Mouse (Mus musculus) right cerebral cortex, postnatal 14 days (tissue): ENCODE data around the gene Fkbp10.
A peak's percentile ranks its signal among the peaks of the same experiment; 100 is the strongest.

ENCODE experiments used
- DNase-seq: peaks from one replicate; pipeline ENCODE4 v3.0.0; 2022

Gene Fkbp10

DNA sequence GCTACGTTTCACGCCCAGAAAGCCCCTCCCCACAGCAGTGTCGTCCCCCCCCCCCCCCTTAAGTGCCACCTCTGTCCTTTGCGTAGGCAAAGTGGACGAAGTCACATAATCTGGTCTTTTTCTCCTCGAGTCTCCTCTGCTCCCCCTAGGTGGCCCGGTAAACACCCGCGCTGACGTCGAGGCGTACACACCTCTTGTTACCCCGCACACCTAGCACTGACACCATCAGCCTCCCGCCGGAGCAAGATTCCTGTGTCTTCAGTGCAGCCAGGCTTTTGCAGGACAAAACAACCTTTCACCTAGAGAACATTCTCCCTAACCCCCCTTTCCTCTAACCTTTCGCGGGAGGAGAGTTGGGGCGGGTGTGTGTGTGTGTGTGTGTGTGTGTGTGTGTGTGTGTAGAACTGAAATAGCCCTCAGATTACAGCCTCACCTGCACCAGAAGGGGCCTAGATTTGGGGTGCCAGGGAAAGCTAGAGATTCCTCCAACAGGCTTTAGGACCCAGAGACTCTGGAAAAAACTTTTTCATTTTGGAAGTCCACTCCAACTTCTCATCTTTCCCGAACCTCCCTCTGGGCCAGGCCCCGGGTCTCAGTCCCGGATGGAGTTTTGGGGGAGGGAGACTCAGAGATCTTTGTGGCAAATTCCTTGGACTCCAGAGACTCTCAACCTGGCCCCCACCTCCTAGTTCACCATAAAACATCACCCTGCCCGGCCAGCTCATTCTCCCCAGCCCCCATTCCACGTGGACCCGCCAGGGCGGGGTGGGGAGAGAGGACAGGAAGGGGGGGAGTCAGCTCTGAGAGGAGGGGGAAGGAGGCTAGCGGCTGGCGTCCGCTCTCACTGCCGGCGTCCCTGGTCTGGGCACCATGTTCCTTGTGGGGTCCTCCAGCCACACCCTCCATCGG lies at the start of gene Fkbp10:
Gene Fkbp10 (plus strand): TSS at position 784 of the 909 bp plus-strand sequence.
- DNase-seq, result no peak

DNA sequence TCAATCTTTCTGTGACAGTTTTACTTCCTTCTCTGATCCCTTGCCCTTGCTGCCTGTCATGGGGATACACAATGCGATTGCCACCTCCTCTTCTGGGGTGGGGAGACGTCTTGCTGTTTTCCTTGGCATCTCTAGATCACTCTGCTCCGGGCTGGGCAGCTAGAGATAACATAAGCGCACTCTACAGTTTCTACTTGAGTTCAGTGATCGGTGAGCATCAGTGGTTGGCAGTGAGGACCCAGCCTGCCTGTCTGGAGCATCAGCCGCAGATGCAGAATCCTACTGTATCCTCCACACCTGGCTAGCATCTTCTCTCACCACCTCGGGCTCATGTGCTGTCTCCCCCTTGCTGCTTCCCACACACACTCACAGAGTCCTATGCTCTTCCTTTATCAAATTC lies 46.4 kb upstream of the Fkbp10 start:
- no peak for DNase-seq

DNA sequence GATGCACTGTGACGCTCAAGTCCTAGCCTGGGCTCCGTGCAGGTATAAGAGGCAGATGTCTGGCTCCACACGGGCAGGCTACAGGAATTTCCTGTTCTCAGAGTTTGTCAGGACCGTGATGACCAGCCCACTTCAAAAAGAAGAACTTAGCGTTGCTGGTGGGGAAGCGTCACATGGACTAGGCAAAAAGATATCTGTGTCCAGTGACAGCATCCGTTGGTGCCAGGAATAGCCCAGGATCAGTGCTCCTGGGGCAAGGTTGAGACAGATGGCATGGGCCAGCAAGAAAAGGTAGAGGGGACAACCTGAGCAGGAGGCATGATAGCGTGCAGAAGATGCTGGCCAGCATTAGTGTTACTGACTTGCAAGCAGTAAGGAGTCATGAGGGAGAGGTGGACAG lies 45.7 kb upstream of the Fkbp10 start:
- no peak for DNase-seq

DNA sequence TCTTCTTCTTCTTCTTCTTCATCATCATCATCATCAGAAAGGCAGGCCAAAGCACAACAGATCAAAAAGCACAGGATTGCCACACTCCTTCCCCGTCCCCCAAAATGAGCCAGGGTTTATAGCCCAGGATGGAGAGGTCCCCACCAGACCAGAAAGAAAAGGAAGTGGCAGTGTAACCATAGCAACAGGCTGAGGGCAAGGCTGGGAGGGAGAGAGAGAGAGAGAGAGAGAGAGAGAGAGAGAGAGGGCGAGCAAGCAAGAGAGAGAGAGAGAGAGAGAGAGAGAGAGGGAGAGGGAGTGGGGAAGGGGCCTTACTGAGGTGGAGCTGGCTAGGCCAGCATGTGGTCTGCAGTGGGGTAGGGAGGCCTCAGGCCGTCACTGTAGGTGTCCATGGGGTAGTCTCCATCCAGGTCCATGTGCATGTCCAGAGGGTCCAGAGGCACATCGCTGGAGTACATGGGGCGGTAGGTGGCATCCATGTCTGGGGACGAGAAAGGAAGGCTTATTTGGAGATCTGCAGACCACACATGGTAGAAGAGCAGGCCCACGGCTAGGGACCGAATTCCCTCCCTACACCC lies 43.4 kb upstream of the Fkbp10 start:
- DNase-seq, result no peak

DNA sequence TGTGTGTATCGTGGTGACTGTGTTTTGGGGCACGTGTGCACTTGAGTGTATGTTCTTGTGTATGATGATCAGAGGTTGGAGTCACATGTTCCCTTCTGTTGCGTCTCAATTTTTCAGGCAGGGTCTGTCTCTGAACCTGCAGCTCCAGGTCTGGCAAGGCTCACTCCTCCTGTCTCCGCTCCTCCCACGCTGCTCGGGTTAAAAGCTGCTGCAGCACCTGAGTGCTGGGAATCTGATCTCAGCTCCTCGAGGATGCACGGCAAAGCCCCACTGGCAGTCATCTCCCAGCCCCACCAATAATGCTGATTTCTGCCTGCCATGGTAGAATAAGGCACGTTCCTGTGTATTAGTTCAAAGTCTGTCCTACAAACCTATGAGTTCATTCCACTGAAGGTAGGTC lies 40.4 kb upstream of the Fkbp10 start:
- no peak for DNase-seq

DNA sequence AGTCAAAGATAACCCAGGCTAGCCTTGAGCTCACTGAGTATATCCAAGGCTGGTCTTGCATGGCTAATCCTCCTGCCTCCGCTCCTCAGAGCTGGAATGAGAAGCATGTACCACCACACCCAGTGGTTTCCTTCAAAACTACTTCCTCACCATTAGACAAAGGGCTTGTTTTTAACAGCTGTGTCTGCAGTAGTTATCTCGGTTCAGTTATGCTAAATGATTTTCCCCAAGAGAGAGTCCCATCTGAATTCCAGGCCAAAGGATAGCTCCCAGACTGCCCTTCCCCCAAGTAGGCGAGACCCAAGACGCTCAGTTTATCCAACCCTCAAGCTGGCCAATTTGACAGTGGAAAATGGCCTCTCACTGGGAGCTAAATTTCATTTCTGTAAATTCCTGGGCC lies 39.5 kb upstream of the Fkbp10 start:
- no peak for DNase-seq

DNA sequence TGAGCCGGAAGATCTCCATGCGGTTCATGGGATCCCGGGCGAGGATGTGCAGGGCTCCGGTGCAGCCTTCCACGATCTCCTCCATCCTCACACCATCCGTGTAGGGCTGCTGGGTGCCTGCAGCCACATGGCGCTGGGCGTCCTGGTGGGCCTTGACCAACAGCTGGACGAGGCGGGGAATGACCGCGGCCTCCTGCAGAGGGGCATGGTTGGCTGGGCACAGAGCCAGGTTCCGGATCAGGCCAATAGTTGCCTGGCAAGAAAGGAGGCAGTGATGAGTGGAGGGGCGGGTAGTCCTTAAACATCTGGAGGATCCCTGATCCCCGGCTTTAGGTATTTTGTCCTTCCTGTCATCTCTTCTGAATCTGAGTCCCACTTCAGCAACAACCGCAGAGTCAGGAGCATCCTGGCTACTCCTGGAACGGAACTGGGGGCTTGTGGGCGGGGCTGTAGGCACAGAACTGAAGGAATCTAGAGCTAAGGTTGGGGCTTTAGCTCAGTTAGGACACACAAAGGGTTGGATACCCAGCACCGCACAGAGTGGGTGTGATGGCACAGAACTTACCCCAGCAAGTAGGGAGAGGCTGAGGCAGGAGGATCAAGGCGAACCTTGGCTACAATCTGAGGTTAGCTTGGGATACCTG lies 38.6 kb upstream of the Fkbp10 start:
- DNase-seq, result no peak

DNA sequence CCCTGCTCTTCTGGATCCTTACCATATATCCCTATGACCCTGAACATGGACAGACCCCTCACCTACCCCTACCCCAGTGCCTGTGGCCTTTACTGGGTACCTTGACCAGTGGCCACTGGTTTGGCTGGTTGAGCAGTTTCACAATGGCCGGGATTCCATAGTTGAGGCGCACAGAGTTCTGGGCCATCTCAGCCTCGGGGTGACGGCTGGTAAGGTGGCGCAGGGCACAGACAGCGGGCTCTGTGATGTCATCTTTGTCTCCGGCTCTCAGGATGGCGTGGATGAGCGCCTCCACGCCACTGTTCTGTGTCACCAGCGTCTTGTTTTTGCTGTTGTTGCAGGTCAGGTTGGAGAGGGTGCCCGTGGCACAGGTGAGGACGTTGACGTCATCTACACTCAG lies 37.5 kb upstream of the Fkbp10 start:
- DNase-seq, result no peak

DNA sequence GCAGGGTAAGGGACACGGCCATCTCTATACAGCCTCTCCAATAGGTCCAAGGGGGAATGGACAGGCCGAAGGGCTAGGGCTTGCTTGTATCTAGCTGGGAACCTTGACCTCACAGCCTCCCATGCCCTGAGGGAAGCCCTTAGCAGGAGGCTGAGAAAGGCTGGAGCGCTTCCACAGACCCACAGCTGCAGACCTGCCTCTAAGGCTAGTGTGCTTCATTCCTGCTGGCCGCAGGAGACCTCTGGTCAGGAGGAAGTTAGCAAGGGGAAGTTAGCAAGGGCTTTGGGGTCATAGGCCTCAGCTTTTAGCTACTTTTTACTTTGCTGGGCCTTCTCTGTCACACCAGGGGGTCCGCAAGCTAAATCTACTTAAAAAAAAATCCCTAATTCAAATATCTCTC lies 37.1 kb upstream of the Fkbp10 start:
- DNase-seq, result no peak

DNA sequence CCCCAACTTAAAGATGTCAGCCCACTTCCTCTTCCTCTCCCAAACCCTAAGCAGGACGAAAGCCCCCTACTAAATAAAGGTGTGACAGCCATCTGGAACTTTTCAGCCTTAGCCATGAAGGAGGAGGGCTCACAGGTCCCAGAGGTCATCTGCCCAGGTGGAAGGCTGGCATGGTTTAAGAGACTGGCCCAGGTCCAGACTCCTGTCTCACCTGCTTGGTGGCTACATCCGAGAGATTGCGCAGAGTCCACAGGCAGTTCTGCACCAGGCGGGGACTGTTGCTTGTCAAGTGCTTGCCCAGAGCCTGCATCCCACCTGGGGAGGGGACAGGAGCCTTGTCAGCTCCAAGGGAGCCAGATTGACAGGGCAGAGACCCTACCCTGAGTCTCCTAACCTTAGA lies 36.2 kb upstream of the Fkbp10 start:
- DNase-seq, result no peak

DNA sequence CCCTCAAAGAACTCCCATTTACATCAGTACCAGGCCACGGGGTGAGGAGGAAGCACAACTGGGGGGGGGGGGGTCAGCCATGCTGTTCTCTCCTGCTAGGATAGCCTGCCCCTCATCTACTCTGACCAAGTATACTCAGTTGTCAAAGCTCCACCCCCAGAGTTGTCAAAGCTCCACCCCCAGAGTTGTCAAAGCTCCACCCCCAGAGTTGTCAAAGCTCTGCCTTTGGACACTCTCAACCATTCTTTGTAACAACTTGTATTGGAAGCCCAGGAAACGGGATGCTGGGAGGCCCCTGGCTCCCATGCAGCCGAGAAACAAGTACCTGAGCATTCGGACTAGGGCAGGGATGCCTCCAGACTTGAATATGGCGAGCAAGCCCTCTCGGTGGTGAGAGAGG lies 32.8 kb upstream of the Fkbp10 start:
- no peak for DNase-seq

DNA sequence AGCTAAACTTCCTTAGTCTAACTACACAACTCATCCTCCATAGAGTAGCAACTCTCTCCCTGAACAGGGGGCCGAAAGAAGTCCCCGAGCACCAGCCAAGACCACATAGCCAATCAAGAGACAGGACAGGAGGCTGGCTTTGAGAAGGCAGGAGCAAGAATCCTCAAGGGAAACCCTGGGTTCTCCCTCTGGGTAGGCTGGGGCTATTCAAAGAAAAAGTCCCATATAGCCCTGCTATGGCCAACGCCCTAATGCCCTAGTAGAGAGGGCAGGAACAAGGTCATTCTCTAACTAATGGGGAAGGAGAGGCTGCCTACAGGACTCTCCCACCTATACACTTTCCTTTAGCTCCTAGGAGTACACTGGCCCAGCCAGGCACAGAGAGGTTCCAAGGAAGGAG lies 30.5 kb upstream of the Fkbp10 start:
- DNase-seq, result no peak

DNA sequence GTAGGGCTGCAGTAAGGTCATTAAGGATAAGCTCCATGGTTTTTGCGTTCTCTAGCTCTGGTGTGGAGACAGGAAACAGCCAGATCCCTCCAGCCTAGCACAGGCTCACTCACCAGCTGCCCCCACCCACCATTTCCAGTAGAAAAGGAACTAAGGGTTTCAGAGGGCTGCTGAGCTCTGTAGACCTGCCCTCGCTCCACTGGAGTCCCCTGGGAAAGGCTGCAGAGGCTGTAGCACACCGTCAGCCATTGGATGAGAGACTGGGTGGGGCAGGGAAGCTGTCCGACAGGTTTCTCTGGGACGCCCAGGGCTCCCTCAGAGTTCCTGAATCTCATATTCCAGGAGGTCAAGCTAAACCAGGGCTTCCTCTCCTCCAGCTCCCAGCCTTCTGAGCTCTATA lies 28.9 kb upstream of the Fkbp10 start:
- no peak for DNase-seq

DNA sequence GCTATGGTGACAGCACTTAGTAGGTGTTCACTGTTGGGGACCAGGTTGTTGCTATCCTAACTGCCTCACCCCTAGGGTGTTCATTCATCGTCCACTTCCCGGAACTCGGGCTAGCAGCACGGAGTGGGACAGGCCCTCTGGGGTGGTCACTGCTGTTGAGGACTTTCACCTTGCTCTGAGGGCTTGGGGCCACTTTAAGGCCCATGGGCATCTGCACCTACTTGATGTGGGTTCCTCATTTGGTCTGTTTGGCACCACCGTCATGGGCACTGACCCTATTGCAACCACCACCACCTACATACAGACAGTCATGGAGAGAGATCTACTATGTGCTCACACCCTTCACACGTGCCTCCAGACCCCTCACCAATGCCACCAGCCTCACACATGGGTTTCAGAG lies 28.4 kb upstream of the Fkbp10 start:
- no peak for DNase-seq

DNA sequence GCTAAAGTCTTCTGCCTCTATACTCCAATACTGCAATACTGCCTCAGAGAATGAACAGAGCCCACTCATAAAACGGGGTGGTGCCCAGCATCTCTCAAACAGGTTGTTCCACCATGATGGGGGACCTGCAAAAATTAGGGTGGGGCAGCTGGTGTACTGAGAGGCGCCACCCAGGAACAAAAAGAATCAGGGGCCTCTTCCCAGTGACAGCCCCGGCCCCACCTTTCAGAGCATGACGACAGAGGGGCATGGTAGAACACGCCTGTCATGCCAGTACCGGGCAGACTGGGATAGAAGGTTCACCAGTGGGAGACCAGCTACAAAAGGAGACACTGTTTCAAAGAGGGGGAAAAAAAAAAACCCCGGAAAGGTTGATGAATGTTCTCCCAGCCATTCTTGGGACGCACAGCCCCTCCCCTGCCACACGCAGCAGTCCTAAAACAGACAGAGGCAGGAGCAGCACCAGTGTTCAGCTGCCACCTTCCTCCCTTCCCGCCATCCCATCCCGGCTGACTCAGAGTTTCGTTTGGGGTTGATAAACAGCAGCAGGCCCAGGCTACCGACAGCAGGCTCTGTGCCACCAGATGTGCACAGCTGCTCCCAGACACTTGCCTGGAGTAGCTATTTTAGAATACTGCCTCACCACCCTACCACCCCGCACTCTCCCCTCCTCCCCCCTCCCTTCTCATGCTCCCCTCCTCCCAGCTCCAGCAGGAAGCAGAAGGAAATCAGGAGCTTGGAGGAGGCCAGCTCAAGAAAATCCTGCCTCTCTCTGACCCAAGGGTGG lies 27.7 kb upstream of the Fkbp10 start:
- peak; percentile 39 for DNase-seq

DNA sequence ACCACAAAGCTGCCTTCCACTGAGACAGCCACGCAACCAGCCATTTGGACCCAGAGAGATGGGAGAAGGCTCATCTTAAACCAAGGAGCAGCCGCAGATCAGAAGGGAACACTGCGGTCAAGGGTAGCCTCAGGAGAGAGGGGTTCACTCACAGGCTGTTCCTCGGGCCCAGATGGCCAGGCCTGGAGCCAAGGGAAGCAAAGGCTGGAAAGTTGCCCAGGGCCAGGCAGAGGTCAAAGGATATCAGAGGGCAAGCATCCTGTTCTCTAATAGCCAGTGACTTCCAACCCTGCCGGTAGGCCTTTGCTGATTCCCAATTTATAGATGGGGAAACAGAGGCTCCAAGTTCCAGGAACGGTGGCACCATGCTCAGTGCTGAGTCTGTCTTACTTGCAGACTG lies 26.9 kb upstream of the Fkbp10 start:
- no peak for DNase-seq

DNA sequence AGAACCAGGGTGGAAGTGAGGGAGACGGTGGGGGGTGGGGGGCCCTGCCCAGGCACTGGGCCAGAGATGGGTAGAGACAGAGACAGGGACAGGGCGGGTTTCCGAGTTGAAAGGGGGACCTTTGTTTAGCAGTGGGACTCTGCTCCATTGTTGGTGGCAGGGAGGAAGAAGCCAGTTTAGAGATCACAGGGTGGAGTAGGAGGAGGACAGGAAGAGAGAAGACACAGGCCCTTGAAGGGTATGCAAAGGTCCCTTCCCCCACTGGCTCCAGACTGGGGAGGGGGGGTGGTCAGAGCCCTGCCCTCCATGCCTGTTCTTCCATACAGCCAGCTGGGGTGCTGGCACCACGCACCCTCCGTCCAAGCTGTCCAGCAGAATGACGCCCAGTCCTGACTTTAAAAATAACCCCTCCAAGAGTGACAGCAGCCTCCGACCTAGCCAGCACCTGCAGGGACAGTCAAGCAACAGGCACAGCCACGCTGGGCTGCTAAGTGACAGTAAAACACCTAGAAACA lies 25.5 kb upstream of the Fkbp10 start:
- DNase-seq, result no peak

DNA sequence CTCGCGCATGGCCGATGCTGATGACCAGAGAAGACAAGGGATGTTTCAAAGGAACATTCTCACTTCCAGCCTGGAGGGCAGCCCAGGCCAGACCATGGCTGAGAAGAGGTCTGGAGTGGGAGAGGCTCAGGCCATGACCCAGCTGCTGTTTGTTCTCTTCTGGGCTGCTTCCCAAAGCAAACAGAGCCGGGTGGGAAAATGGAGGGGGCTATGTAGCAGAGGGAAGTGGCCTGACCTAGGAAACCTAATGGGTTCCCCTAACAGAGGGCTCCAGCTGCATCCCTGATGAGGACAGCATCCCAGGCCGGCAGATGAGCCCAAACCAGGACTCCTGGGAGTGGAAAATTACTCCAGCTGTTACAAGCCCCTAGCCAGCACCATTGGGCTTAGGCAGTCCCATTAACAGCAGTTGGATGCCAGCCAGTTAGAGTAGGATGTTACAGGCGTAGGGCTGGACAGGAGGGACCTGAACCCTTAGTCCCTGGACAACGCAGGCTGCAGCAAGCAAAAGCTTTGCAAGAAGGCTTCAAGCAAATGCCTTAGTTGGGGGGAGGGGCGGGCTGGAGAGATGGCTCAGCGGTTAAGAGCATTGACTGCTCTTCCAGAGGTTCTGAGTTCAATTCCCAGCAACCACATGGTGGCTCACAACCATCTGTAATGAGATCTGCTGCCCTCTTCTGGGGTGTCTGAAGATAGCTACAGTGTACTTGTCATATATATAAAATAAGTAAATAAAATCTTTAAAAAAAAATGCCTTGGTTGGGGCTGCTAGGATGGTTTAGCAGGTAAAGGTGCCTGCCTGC lies 24.2 kb upstream of the Fkbp10 start:
- DNase-seq, result no peak

DNA sequence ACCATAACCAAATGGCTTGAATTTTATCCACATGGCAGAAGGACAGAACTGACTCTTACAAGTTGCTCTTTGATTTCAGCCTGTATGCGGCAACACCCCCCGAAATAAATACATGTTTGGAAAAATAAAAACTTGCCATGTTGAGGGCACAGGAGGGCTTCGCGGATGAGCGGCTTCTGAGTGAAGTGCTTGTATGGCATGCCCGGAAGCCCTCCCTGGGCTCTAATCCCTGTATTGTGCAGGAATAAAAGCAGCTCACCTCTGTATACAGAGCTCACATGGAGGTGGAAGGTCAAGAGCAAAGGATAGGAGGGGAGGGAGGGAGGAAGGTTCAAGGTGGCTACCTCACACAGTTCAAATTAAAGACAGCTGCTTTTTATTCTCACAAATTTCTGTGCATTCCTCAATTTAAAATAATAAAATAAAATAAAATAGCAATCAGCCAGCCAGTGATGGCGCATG lies 23.6 kb upstream of the Fkbp10 start:
- DNase-seq, result no peak

DNA sequence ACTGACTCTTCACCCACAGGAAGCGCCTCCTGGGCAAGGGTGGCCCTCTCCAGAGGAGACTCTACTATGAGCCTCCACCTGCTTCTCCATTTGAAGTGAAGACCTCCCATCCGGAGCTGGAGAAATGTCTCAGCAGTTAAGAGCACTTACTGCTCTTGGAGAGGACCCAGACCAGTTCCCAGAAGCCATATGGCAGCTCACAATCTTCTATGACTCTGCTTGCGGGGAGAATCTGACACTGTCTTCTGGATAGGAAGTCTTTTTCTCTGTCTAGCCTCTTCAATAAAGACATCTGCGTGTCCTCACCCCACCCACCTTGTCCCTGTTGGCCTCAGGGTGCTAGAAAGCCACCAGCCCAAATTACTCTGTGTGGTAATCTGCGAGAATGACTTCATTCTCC lies 22.5 kb upstream of the Fkbp10 start:
- no peak for DNase-seq

DNA sequence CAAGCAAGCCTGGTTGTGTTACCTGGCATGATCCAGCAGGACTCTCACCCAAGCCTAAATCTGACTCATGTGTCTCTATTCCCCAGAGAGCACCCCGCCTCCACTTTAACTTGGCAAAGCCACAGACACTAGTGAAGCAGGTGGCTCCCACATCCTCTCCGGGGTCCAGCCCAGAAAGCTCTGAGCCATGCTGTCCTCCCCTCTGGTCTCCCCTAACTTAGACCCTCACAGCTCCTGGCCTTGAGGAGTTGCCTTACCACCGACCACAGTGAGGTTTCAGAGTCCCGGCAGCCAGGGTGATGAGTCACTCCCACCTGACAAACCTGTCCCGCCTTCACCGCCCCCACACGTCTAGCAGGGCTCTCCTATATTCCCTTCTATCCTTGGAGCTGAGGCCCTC lies 21.8 kb upstream of the Fkbp10 start:
- DNase-seq, result no peak
